Mouse (Mus musculus) frontal cortex, postnatal 36 days (tissue): ENCODE measurements around the gene Nmur2.

Experiments
- DNase-seq, 2 experiments: peaks; one replicate each; pipeline ENCODE4 v3.0.0; 2022; ENCODE audit warnings: low spot score in 2 of 2

The Nmur2 gene

DNA sequence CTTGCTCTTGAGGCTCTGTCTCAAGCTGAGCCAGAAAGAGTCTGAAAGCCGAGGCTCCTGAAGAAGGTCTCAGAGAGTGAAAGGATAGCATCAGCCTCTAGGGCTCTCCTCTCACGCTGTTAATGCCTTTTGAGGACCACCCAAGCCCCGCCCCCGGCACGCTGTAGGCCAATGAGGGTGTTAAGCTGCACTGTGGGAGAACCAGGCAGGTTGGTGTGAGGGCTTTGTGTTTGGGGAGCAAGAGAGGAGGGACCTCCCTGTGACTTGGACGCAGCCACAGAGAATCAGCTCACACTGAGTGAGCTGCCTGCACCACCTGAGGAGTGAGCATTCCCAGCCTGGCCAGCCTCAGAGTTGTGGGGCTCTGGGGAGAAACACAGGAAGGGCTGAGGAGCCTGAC lies at the start of gene Nmur2:
Gene Nmur2, minus strand, starts transcription at position 94 of the 400 bp plus-strand sequence.
- DNase-seq: no peak

DNA sequence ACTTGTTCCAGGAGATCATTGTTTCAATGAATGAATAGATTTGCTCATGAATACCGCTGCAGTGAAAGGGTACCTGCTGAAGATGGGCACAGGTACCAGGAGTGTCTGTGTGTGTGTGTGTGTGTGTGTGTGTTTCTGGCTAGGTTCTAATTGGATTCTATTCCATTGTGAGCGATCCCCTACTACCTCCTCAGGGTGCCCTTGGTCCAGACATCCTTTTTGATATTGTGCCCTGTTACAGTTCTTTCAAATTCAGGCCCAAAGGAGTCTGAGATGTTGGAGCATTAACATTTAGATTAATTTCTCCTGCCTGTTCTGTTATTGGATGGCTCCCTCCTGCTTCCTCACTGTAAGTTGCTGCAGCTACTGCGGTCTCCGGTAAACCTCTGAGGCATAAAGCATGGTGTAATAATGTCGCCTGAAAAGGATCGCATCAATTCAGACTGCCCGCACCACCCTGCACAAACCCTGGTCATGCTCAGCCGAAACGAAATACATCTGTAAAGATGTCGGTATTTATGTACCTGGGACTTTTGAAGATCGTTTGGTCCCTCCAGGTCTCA lies 48.4 kb upstream of the Nmur2 start:
- DNase-seq: no peak

DNA sequence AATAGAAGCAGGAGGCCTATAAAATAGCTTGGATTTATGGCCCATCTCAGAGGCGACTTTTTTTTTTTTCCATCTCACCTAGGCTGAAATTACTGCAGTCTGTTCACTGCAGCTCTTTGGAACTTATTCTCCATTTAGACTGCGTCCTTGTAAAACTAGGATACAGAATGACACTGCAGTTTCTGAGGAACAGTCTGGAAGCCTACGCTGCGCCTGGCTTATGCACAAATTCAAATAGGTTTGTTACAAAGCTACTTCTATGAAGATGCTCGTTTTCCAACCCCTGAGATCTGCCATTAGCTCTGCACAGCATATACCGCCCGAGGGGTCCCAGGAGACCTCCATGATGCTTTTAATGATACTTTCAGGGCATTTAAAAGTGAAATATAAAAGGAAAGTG lies 31.3 kb upstream of the Nmur2 start:
- DNase-seq: peak; percentile 48 to 78

DNA sequence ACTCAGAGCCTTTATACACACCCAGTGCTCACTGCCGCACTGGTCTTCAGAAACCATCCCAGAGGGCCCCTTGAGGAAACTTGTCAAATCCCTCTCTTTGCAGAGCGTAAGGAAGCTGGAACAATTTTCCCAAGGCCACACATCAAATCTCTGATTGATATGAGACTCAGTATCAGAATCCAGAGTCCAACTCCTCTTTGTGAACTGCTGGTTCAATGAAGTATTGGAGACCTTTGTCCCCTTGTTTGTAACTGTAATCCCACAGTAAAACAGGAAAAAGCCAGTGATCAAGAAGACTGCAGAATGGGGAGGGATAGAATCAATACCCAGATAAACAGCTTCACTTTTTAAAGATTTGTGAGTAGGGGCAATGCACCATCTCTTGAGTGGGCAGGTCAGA lies 28.8 kb upstream of the Nmur2 start:
- no peak for DNase-seq

DNA sequence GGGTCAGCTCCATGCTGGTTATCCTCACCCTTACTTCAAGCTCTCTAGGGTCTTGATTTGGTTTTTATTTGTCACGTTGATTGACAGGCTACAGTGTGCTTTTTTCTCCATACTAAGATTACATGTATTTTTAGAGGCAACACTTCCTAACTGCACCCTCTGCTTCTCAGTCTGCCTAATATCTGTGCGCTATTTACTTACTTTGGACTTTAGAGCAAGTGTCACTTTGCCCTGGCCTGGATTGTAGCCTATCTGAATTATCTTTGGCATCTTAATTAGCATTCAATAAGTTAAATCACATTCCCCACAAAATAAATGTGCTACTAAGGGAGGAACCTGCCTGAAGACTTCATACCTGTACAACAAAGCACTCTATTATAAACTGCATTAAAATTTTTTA lies 24.3 kb upstream of the Nmur2 start:
- no peak for DNase-seq

DNA sequence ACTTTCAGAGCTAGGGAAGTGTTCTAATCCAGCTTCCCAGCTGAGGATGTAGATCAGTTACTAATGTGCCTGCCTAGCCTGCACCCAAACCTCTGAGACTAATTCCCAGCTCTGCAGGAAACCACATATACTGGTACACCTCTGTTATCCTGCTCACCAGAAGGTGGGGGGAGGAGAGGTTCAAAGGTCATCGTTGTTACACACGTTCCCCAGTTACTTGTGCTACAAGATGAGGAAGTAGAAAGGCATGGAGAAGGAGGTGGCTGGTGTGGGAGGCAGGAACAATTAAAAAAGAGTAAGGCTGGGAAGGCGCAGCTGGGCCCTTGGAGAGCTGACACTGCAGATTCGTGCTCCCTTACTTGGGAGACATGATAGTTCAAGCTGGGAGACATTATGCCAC lies 23.8 kb upstream of the Nmur2 start:
- no peak for DNase-seq

DNA sequence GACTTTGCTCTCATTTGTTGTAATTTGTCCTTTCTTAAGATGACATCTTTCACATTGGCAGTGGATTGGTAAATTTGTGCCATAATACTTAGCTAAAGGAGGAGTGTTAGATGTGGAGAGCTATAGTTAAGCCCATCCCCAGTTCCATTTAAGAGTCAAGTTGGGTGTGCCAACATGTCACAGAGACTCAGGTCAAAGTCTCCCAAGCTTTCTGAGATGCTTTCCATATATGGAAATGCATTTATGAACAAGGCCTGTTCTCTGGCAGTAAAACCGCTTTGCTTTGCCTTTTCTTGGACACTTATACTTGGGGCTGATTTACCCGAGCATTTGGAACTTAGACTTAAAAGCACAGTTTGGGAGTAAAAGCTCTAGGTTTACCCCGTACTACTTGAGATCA lies 18.4 kb upstream of the Nmur2 start:
- no peak for DNase-seq

DNA sequence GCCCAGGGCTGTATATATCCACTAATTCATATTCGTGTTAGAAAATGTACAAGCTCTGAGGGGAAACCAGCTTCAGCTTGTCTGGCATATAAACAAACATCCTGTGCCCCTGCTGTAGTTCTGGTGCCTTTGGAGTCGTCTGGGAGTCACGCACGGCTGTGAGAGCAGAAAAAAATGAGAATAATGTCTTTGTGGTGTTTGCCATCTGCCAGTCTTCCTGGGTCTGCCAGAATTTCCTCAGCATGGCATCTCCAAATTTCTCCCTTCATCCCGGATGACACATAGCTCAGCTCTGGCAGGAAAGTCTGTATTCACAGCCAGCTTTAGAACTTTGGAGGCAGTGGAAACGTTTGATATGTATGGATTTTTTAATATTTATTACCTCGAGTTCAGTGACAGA lies 13.6 kb upstream of the Nmur2 start:
- DNase-seq: no peak

DNA sequence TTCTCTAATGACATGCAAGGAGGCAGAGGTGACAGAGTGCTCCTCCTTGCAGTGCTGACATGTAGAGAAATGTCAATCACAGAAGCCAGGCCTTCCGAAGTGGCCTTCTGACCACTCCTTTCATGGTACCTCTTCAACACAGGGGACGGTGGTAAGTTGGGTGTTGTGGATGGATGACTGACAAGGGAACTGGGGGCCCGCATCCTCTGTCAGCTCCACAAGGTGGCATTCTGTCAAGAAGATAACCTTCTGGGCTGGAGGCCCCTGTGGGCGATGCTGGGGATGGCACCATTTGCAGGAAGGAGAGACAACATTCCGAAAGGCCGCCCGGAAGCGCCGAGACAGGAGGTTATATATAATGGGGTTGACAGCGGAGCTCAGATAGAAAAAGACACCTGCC lies 14.0 kb downstream of the Nmur2 start:
- no peak for DNase-seq

DNA sequence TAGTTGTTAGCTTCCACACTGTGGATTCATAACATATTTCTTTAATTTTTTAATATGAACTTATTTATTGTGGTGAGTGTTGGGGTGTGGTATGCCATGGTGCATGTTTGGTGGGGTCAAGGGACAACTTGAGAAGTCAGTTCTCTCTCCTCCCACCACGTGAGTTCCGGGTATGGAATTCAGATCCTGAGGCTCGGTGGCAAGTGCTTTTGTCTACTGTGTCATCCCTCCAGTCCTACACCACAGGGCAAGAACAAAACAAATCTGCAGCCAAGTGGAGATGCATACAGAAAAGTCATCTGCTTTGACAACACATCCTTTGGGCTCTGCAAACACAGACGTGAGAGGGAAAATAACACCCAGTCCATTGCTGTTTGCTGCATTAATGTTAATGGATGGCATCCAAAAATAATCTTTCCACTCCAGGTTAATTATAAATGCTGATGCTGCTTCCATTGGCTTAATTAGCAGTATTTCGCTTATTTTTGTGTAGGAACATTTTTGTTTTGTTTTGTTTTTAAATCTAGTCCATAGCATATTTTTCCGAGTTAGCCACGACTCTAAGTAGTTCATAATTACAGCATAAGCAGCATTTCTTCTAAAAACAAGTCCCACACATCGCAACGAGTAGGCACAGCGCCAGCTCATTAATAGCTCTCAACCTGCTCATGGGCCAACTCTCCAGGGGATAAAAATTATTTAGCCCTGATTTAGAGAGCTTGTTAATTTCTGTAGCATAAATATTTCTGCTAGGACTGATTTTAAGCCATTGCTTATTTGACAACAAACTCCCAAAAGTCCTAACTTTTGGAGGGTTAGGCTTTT lies 14.9 kb downstream of the Nmur2 start:
- DNase-seq: peak; percentile 9 to 33

DNA sequence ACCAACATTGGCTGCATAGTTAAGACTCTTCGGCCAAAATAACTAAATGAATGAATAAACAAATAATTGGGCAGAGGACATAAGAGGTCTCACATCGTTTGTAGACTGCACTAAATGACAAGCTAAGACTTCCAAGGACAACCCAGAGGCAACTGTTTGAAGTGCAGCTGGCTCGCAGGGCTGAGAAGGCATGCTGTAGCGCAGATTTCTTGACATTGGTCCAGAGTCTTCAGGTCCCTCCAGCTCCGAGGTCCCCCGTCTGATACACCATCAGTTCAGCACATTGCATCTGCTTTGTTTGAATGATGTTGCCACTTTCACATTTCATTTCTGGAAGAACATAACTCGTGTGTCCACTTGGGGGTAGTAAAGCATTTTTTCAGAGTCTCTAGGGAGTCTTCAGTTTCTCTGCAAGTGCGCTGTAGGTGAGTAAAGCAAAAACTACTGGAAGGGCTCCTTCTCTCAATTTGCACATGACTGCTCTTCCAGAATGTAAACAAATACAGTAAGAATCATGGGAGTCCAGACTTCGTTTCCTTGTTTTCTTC lies 27.2 kb downstream of the Nmur2 start:
- DNase-seq: peak in 1 of 2 experiments; percentile 36

DNA sequence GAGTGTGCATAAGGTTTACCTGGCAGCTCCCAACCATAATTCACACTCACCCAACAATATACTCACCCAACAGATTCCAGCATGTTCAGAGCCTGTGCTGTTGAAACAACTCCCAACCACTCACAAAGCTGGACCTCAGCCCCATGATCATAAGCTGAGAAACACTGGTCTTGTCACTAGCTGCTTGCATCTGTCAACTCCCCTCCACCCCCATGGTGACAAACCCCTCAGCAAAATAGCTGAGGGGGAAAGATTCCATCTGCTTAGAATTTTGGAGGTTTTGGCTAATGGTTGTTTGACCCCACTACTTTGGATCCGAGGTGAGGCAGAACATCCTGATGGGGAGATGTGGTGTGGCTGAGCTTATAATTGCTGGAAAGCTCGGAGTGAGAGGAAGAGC lies 28.4 kb downstream of the Nmur2 start:
- DNase-seq: no peak

DNA sequence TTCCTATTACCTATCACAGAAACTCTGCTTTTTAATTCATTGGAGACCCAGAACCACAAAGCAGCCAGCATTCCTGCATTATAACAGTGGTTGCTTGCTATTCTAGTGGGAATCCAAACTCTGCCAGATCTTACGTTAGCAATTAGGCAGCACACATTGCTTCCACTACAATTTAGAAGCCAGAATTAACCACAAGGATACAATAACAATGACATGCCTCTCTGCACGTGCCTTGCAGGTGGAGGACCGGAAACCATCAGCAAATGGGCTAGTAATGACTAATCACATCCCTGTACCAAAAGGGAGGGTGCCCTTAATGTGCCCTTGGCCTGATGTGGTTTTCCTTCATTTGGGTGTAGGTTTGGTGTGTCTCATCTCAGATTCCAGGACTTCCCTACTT lies 32.5 kb downstream of the Nmur2 start:
- DNase-seq: no peak

DNA sequence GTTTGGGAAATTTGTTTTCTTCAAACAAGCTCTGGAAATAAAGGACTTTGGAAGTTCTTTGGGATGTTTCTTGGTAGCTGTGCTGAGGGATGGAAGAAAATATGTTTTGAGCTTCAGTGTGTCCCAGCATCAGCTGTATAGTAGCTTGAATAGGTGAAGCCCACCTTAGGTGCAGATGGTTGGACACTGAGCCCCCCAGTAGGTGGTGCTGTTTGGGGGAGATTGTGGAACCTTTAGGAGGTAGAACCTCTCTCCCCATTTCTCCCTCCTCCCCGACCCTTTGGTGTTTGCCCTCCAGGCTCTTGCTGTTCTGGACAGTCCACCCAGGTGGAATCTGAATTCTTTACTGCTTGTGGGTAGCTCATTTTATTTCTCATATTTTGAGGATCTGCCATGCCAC lies 48.0 kb downstream of the Nmur2 start:
- DNase-seq: no peak

DNA sequence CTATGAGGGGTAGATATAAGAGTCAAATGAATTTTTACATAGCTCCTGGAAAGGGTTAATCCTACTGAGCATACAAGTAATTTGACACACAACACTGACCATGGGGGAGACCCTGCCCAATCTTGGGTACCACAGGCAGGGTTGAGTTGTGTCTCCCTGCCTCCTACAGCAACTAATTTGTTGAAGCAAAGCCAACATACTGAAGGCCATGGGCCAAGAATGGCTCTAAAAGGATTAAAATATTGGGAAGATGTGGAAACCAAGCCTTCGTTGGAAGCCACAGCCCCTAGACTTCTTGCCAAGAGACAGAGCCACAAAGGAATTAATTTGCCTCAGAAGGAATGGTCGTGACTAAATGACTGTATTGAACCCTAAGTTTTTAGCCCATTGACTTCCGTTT lies 48.7 kb downstream of the Nmur2 start:
- no peak for DNase-seq

DNA sequence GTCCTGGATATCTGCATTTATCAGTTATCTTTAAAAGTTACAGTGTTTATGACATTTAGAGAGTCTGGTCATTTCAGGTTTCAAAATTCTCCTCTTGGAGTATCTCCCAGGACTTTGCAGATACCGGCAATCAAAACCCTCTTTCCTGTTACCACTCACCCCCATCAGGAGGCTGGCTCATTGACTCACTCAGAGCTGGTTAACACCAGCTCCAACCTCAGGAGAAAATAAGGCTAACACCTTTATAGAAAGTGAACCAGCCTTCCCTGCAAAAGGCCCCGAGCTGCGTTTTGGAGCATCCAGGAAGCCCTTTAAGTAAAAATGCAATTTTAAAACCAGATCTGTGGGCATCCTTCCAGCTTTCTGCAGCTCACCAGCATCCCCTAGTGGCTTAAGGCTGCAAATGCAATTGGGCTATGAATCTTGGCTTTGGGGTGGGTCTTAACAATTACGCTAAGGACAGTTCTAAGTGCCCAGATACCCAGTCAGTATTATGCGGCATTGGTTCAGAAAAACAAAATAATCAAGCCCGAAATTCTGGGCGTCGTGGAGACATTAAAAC lies 49.2 kb downstream of the Nmur2 start:
- peak; percentile 42 to 44 for DNase-seq

DNA sequence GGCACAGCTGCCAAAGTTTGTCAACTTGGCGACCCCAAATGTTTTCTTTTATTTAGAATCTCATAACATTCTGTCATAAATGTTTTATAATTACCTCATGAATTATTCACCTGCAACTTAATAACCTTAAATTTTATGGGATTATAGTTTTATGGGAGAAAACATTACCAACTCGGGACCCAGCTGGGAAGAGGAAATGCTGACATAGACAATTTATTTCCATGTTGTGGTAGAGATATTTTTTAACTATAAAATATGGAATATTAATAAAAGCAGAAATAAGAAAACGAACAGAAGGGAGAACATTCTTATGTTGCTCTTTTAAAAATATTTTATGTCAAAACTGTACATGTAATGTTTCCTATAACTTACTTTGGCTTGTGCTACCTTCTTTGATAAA lies 56.2 kb downstream of the Nmur2 start:
- no peak for DNase-seq

DNA sequence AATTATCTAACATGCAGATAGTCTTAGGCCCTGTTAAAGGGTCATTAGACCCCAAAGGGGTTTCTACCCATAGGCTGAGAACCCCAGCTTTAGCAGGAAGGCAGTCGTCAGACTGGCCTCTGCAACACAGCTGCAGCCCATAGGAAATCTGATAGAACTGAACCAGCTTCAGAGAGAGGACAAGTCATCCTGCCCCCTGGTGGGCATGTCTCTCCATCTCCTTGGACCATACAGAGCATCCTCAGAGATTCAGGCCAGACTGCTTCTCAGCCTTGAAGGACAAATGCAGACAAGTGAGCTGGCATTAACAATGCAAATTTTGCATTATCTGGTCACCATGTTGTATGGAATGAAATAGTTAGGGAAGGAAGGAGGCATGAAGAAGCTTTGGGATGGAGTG lies 59.2 kb downstream of the Nmur2 start:
- peak in 1 of 2 experiments; percentile 11 for DNase-seq

DNA sequence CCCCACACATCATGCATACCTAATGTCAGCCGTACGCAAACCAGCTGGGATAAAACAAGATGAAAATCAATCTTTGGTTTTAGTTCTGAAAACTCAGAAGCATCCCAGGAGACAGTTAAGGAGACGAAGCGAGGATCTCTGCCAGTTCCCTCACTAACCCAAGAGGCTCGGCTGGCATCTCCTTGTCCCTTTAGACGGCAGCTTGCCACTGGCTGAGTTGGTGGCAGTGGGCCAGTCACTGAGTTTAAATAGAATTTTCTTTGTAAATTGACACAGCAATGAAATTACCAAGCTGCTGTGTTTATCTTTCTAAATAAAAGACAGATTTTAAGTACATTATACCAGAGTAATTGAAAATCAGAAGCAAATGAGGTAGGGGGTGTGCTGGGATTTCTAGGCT lies 62.7 kb downstream of the Nmur2 start:
- DNase-seq: peak in 1 of 2 experiments; percentile 31
